Mouse (Mus musculus) adrenal gland, postnatal 10 days (tissue): ENCODE results near the gene Vps52. TPM values are rescaled to one million over a fixed set of nuclear protein-coding genes. Genes with fewer than 3 reads are reported as not detected.

Experiments used
- DNase-seq: peaks from one replicate; pipeline ENCODE4 v3.0.0; 2021; ENCODE audit warnings: mixed read lengths
- total RNA-seq, 2 experiments: library from RNA; stranded (reverse); gene quantifications; 2 replicates each; pipeline ENCODE4 v1.2.3; 2021

The Vps52 gene
- total RNA-seq, 2 experiments from 2014 or later, result 38.8 to 51.4 TPM

DNA sequence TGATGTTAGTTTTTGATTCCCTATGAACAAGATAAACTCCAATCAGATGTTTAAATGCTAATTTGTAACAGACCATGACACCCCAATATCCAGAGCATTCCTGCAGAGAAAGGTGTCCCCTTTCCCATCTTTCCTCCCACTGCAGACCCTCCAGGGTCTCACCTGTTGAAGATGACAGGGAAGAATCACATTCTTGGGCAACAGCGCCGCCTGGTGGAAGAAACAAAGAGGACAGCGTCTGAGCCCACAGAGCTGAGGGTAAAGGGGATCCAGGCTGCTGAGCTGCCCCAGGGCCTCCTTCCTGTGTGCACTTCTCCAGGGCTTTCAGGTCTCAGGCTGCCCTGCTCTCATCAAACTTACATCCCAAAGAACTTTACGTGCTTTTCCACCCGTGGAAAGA is 47.8 kb downstream of the Vps52 start:
- peak; percentile 56 for DNase-seq

- DNase-seq, result no peak
Measured at GRCm38 (mm10) chr17:34006570-34006969, 51.0 kb downstream of the Vps52 start.

- no peak for DNase-seq
Measured at GRCm38 (mm10) chr17:34010156-34010555, 54.5 kb downstream of the Vps52 start.

DNA sequence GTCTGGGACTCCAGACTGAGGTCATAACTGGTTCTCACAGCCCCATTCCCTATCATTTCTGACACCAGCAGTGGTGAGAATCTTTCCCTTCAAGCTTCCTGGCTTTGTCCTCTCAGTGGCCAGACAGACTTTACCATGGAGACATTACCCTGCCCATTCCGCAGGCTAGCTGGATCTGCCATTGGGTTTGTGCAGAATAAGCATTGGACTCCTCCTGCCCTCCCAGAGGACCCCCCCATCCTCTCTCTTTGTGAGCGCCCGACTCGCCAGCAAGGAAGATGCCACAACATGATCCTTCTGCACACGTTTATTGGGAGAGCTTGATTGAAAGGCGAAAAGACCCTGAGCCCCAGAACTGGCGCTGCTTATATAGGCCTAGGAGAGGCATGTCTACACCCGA is 57.8 kb downstream of the Vps52 start:
- no peak for DNase-seq

Other genes with a start within 250 kb of the Vps52 start
- 100 to 1,000 TPM; 115 to 126 TPM for gene March2, start 237.1 kb upstream of the Vps52 start, total RNA-seq
- 100 to 1,000 TPM; 213 to 245 TPM for gene Rab11b, start 195.3 kb upstream of the Vps52 start, total RNA-seq
- gene Angptl4, start 174.0 kb upstream of the Vps52 start, total RNA-seq, result 100 to 1,000 TPM; 156 to 168 TPM
- 100 to 1,000 TPM in 1 of 2 experiments, 10 to 100 TPM in 1; 85.3 to 108 TPM for gene Kank3, start 145.3 kb upstream of the Vps52 start, total RNA-seq
- 1,000 to 10,000 TPM; 1,671 to 1,675 TPM for gene Rps28, start 131.2 kb upstream of the Vps52 start, total RNA-seq
- 100 to 1,000 TPM; 564 to 570 TPM for gene Ndufa7, start 131.2 kb upstream of the Vps52 start, total RNA-seq
- 10 to 100 TPM; 29.6 to 39.4 TPM for gene Cd320, start 112.7 kb upstream of the Vps52 start, total RNA-seq
- gene Gm7029, start 82.0 kb upstream of the Vps52 start, total RNA-seq, result not detected
- 10 to 100 TPM; 13.4 to 15.8 TPM for gene Kifc1, start 65.2 kb upstream of the Vps52 start, total RNA-seq
- not detected for gene Platr17, start 50.7 kb upstream of the Vps52 start, total RNA-seq
- gene Daxx, start 46.4 kb upstream of the Vps52 start, total RNA-seq, result 10 to 100 TPM; 25.4 to 26.3 TPM
- gene Tapbp, start 39.9 kb upstream of the Vps52 start, total RNA-seq, result 100 to 1,000 TPM; 131 to 150 TPM
- 10 to 100 TPM; 29.2 to 34.3 TPM for gene Zbtb22, start 39.9 kb upstream of the Vps52 start, total RNA-seq
- gene Rgl2, start 26.3 kb upstream of the Vps52 start, total RNA-seq, result 10 to 100 TPM; 57.1 to 76.3 TPM
- gene Pfdn6, start 15.5 kb upstream of the Vps52 start, total RNA-seq, result 10 to 100 TPM; 81.2 to 94.9 TPM
- 10 to 100 TPM; 28.4 to 29.7 TPM for gene Wdr46, start 15.2 kb upstream of the Vps52 start, total RNA-seq
- gene B3galt4, start 4.3 kb upstream of the Vps52 start, total RNA-seq, result 1 to 10 TPM; 4.8 to 5.8 TPM
- gene Rps18, start 189 bp downstream of the Vps52 start, total RNA-seq, result 100 to 1,000 TPM; 943 to 952 TPM
- gene H2-K1, start 44.5 kb downstream of the Vps52 start, total RNA-seq, result 100 to 1,000 TPM; 204 to 217 TPM
- gene Ring1, start 68.9 kb downstream of the Vps52 start, total RNA-seq, result 10 to 100 TPM; 29.8 to 36.5 TPM
- 100 to 1,000 TPM; 184 to 194 TPM for gene H2-Ke6, start 72.2 kb downstream of the Vps52 start, total RNA-seq
- gene Slc39a7, start 75.9 kb downstream of the Vps52 start, total RNA-seq, result 100 to 1,000 TPM; 115 to 140 TPM
- 10 to 100 TPM; 62.3 to 76.1 TPM for gene Rxrb, start 76.0 kb downstream of the Vps52 start, total RNA-seq
- gene Col11a2, start 83.6 kb downstream of the Vps52 start, total RNA-seq, result 10 to 100 TPM in 1 of 2 experiments, 1 to 10 TPM in 1; 4.2 to 15.0 TPM
- gene H2-Oa, start 136.5 kb downstream of the Vps52 start, total RNA-seq, result 1 to 10 TPM; 1.4 to 1.5 TPM
- 10 to 100 TPM in 1 of 2 experiments, 1 to 10 TPM in 1; 8.9 to 15.2 TPM for gene H2-DMa, start 163.7 kb downstream of the Vps52 start, total RNA-seq
- 100 to 1,000 TPM; 170 to 181 TPM for gene Brd2, start 166.8 kb downstream of the Vps52 start, total RNA-seq
- 1 to 10 TPM; 4.5 to 4.8 TPM for gene H2-DMb2, start 187.5 kb downstream of the Vps52 start, total RNA-seq
- 1 to 10 TPM; 3.6 to 5.8 TPM for gene H2-DMb1, start 197.3 kb downstream of the Vps52 start, total RNA-seq
- 10 to 100 TPM; 11.9 to 15.5 TPM for gene Tap1, start 231.7 kb downstream of the Vps52 start, total RNA-seq
- 10 to 100 TPM; 13.5 to 18.2 TPM for gene Psmb9, start 232.0 kb downstream of the Vps52 start, total RNA-seq
- 10 to 100 TPM; 22.8 to 29.1 TPM for gene Psmb8, start 241.9 kb downstream of the Vps52 start, total RNA-seq
- gene Tap2, start 247.7 kb downstream of the Vps52 start, total RNA-seq, result 10 to 100 TPM; 32.8 to 35.0 TPM